Mouse (Mus musculus): ENCODE measurements around the gene Gtdc1. TPM values are rescaled to one million over a fixed set of nuclear protein-coding genes. Genes with fewer than 3 reads are reported as not detected.

Gene Gtdc1
- polyA plus RNA-seq, 1 experiment from 2014 or later = 20.6 TPM

DNA sequence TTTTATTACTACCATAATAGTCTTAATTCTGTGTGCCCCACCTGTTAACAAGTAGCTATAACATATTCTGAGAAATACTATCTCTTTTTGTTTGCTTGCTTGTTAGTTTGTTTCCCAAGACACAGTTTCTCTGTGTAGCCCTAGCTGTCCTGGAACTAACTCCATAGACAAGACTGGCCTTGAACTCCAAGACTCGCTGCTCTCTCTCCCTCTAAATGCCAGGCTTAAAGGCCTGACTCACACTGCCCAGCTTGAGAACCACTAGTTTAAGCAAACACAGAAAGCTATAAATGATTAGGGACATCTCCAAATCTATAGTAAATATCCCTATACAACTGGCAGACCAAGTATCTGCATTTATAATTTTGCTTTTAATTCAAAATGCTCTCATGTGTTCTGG, 8.1 kb downstream of the Gtdc1 start:
- no peak overlapping the region for H3K4me3 ChIP-seq (ENCODE audit: low read depth, low read length)
- H3K9ac ChIP-seq (ENCODE audit: low read length) = no peak overlapping the region
- no peaks in the 10 kb centered on the region for H3K4me1 ChIP-seq (ENCODE audit: control insufficient read depth, insufficient read depth, low read length)
- whole genome bisulfite sequencing = 83% methylated on average over 1 of the region's 1 CpGs
- DNase-seq (ENCODE audit: low spot score) (no peak), ATAC-seq (no peak)
- H3K36me3 ChIP-seq (ENCODE audit: control insufficient read depth, insufficient read depth, low read length) = no peaks in the 10 kb centered on the region
- no peak overlapping the region for H3K4me2 ChIP-seq (ENCODE audit: low read length)
- H3K27ac ChIP-seq (ENCODE audit: low read depth, low read length) = no peak overlapping the region
- no peaks in the 10 kb centered on the region for H3K27me3 ChIP-seq (replicated peaks; ENCODE audit: control insufficient read depth, insufficient read depth, low read length)
- no peaks in the 10 kb centered on the region for H3K9me3 ChIP-seq (replicated peaks; ENCODE audit: control insufficient read depth, low read length)

DNA sequence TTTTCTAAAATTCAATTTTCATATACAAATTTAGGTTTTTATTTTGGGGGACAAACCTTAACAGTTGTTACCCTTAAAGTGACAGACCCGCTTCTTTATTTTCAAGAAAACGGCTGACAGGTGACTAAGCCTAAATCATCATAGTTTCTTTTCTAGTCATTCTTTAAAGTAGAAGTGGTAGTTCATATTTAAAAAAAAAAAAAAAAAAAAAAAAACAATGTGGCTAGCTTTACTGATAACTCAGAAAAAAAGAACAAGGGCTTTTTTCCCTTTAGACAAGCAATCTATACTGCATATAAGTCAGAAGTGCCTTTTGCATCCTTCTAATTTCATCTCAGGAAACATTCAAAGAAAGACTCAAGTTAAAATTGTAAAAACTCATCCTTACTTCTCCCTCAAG, 8.7 kb downstream of the Gtdc1 start:
- Histone ChIP-seq H3K27me3 (replicated peaks; ENCODE audit: control insufficient read depth, insufficient read depth, low read length) (no peaks in the 10 kb centered on the region), H3K36me3 (ENCODE audit: control insufficient read depth, insufficient read depth, low read length) (no peaks in the 10 kb centered on the region), H3K9me3 (replicated peaks; ENCODE audit: control insufficient read depth, low read length) (no peaks in the 10 kb centered on the region), H3K9ac (ENCODE audit: low read length) (no peak overlapping the region), H3K4me1 (ENCODE audit: control insufficient read depth, insufficient read depth, low read length) (no peaks in the 10 kb centered on the region), H3K27ac (ENCODE audit: low read depth, low read length) (no peak overlapping the region), H3K4me2 (ENCODE audit: low read length) (no peak overlapping the region), H3K4me3 (ENCODE audit: low read depth, low read length) (no peak overlapping the region)
- no peak for ATAC-seq
- 94% methylated on average over 2 of the region's 2 CpGs for WGBS
- no peak for DNase-seq (ENCODE audit: low spot score)

DNA sequence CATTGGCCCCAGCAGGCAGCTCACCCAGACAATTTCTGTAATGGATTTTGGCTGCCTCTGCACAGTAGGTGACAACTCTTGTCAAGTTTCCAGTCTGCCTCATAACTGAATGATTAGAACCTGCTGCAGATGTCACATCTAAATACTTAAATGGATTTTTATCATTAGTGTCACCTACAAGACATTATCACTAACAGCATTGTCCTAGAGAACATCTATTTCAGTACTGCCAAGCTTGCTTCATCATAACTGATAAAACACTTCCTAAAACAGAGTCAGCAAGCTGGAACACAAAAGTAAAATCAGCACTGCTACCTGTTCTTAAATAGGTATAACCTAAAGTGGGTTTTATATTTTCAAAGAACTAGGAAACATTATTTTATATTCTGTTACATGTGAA, 11.2 kb downstream of the Gtdc1 start:
- no peak for DNase-seq (ENCODE audit: low spot score)
- H3K4me1 ChIP-seq (ENCODE audit: control insufficient read depth, insufficient read depth, low read length) = no peaks in the 10 kb centered on the region
- H3K36me3 ChIP-seq (ENCODE audit: control insufficient read depth, insufficient read depth, low read length) = no peaks in the 10 kb centered on the region
- H3K4me2 ChIP-seq (ENCODE audit: low read length) = no peak overlapping the region
- no peaks in the 10 kb centered on the region for H3K27me3 ChIP-seq (replicated peaks; ENCODE audit: control insufficient read depth, insufficient read depth, low read length)
- H3K27ac ChIP-seq (ENCODE audit: low read depth, low read length) = no peak overlapping the region
- no peaks in the 10 kb centered on the region for H3K9me3 ChIP-seq (replicated peaks; ENCODE audit: control insufficient read depth, low read length)
- ATAC-seq = no peak
- no peak overlapping the region for H3K9ac ChIP-seq (ENCODE audit: low read length)
- H3K4me3 ChIP-seq (ENCODE audit: low read depth, low read length) = no peak overlapping the region

DNA sequence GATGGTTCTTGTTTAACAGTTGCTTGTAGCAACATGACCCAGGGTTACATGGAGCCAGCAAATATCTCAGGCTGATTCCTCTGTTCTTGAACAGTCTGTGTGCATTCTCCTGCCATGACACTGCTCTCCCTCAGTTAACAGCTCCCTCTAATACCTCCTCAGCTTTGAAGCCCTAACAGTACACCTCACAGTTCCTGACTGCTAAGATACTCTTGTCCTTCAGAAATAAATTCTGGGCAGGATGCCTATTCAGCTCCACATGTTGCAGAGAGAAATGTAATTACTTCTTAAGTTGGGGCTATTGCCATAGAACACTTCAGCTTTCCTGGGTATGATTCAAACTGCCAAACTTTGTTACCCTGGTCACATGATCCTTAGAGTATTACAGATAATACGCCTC, 29.7 kb downstream of the Gtdc1 start:
- no peak overlapping the region for H3K4me3 ChIP-seq (ENCODE audit: low read depth, low read length)
- no peak overlapping the region for H3K27ac ChIP-seq (ENCODE audit: low read depth, low read length)
- no peak overlapping the region for H3K9ac ChIP-seq (ENCODE audit: low read length)
- no peaks in the 10 kb centered on the region for H3K4me1 ChIP-seq (ENCODE audit: control insufficient read depth, insufficient read depth, low read length)
- no peak for ATAC-seq
- DNase-seq (ENCODE audit: low spot score) = no peak
- H3K4me2 ChIP-seq (ENCODE audit: low read length) = no peak overlapping the region
- no peaks in the 10 kb centered on the region for H3K9me3 ChIP-seq (replicated peaks; ENCODE audit: control insufficient read depth, low read length)
- 93% methylated on average over 1 of the region's 1 CpGs for WGBS
- H3K27me3 ChIP-seq (replicated peaks; ENCODE audit: control insufficient read depth, insufficient read depth, low read length) = no peaks in the 10 kb centered on the region
- H3K36me3 ChIP-seq (ENCODE audit: control insufficient read depth, insufficient read depth, low read length) = no peaks in the 10 kb centered on the region

DNA sequence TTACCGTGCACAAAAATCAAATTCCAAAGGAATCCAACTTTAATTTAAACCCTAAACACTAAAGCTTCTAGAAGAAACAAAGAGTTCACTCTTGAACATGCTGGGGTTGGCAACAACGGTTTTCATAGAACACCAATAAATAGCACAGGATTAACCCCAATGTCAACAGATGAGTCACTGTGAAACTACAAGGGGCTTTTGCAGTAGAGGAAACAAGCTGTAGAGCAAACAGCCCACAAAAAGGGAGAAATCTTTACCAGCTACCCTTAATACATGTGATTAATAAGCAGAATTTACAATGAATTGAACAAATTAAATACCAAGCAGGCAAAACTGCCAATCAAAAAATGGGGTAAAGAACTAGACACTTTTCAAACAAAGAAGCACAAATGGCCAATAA, 53.7 kb downstream of the Gtdc1 start:
- no peaks in the 10 kb centered on the region for H3K9me3 ChIP-seq (replicated peaks; ENCODE audit: control insufficient read depth, low read length)
- WGBS = 38% methylated on average over 2 of the region's 2 CpGs
- no peaks in the 10 kb centered on the region for H3K27me3 ChIP-seq (replicated peaks; ENCODE audit: control insufficient read depth, insufficient read depth, low read length)
- H3K27ac ChIP-seq (ENCODE audit: low read depth, low read length) = no peak overlapping the region
- no peak overlapping the region for H3K9ac ChIP-seq (ENCODE audit: low read length)
- H3K4me3 ChIP-seq (ENCODE audit: low read depth, low read length) = no peak overlapping the region
- DNase-seq (ENCODE audit: low spot score) (no peak), ATAC-seq (no peak)
- no peak overlapping the region for H3K4me2 ChIP-seq (ENCODE audit: low read length)
- no peaks in the 10 kb centered on the region for H3K4me1 ChIP-seq (ENCODE audit: control insufficient read depth, insufficient read depth, low read length)
- no peaks in the 10 kb centered on the region for H3K36me3 ChIP-seq (ENCODE audit: control insufficient read depth, insufficient read depth, low read length)

DNA sequence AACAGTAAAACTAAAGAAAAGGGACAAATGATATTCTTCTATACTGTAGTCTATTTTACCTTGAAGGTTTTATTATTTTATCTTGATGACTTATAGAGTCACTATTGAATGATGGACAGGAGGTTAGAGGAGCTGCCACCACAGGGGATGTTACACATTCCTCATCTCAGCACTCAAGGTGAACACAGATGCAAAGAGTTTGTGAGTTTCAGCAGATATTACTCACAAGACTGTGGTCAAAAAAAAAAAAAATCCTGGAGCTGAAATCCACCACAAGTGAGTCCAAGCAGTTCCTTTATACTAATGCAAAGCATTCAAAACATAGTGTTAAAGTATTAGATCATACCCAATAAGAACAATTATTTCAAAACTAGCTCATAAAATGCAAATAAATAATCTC, 62.7 kb downstream of the Gtdc1 start:
- Histone ChIP-seq H3K4me1 (ENCODE audit: control insufficient read depth, insufficient read depth, low read length) (no peaks in the 10 kb centered on the region), H3K9me3 (replicated peaks; ENCODE audit: control insufficient read depth, low read length) (no peaks in the 10 kb centered on the region), H3K27me3 (replicated peaks; ENCODE audit: control insufficient read depth, insufficient read depth, low read length) (no peaks in the 10 kb centered on the region), H3K4me2 (ENCODE audit: low read length) (no peak overlapping the region), H3K36me3 (ENCODE audit: control insufficient read depth, insufficient read depth, low read length) (no peaks in the 10 kb centered on the region), H3K9ac (ENCODE audit: low read length) (no peak overlapping the region), H3K27ac (ENCODE audit: low read depth, low read length) (no peak overlapping the region), H3K4me3 (ENCODE audit: low read depth, low read length) (no peak overlapping the region)
- DNase-seq (ENCODE audit: low spot score) = no peak
- no peak for ATAC-seq

DNA sequence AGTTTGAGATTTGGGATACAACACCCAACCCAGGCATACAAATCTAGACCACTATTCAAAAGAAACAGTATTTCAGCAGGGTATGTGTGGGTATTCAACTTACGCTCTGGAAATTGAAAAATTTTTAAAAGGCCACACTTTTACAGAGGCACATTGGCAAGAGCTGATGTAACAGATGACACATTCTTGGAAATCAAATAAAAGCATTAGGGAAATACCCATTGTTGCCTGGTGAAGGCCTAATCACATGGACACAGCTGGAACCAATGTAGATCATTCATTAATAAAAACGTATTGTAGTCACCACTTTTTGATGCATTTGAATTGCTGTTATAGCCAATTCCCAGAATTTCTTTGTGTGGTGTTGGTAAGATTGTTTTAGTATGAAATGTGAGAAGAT, 73.0 kb downstream of the Gtdc1 start:
- ATAC-seq (no peak), DNase-seq (ENCODE audit: low spot score) (no peak)
- Histone ChIP-seq H3K27ac (ENCODE audit: low read depth, low read length) (no peak overlapping the region), H3K36me3 (ENCODE audit: control insufficient read depth, insufficient read depth, low read length) (no peaks in the 10 kb centered on the region), H3K4me2 (ENCODE audit: low read length) (no peak overlapping the region), H3K27me3 (replicated peaks; ENCODE audit: control insufficient read depth, insufficient read depth, low read length) (no peaks in the 10 kb centered on the region), H3K9ac (ENCODE audit: low read length) (no peak overlapping the region), H3K4me1 (ENCODE audit: control insufficient read depth, insufficient read depth, low read length) (peaks cover 5% of the 10 kb centered on the region; the same call in 1 of the 2 replicates), H3K4me3 (ENCODE audit: low read depth, low read length) (no peak overlapping the region), H3K9me3 (replicated peaks; ENCODE audit: control insufficient read depth, low read length) (peaks cover 3% of the 10 kb centered on the region; the same call in 1 of the 2 replicates)
- 54% methylated on average over 2 of the region's 2 CpGs for WGBS

DNA sequence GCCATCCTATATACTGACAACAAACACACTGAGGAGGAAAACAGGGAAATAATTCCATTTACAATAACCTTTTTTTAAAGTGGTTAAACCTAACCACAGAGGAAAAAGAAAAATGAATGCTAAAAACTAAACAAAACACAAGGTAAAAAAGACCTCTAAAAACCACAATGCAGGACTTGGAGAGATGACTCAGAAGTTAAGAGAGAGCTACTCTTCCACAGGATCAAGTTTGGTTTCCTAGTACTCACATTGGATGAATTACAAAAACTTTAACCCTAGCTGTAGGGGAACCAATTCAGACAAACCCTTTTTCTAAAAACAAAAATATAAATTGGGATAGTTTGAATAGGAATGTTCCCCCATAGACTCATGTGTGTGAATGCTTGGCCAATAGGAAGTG, 77.8 kb downstream of the Gtdc1 start:
- H3K9ac ChIP-seq (ENCODE audit: low read length) = no peak overlapping the region
- no peaks in the 10 kb centered on the region for H3K27me3 ChIP-seq (replicated peaks; ENCODE audit: control insufficient read depth, insufficient read depth, low read length)
- ATAC-seq (no peak), DNase-seq (ENCODE audit: low spot score) (no peak)
- H3K36me3 ChIP-seq (ENCODE audit: control insufficient read depth, insufficient read depth, low read length) = no peaks in the 10 kb centered on the region
- no peak overlapping the region for H3K27ac ChIP-seq (ENCODE audit: low read depth, low read length)
- H3K4me2 ChIP-seq (ENCODE audit: low read length) = no peak overlapping the region
- H3K4me3 ChIP-seq (ENCODE audit: low read depth, low read length) = no peak overlapping the region
- peaks cover 3% of the 10 kb centered on the region; the same call in 1 of the 2 replicates for H3K9me3 ChIP-seq (replicated peaks; ENCODE audit: control insufficient read depth, low read length)
- peaks cover 5% of the 10 kb centered on the region; the same call in 1 of the 2 replicates for H3K4me1 ChIP-seq (ENCODE audit: control insufficient read depth, insufficient read depth, low read length)

DNA sequence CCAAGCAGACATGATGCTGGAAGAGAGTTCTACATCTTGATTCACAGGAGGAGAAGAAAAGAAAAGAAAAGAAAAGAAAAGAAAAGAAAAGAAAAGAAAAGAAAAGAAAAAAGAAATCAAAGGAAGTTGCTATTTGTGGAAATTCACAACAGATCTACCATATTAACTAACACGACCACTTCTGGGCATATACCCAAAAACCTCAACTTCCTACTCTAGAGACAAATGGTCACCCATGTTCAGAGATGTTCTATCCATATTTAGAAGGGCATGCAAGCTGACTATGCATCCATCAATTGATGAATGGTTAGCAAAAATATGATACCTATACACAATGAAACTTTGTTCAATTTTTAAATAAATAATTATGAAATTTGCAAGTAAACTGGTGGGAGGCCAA, 79.3 kb downstream of the Gtdc1 start:
- ATAC-seq (no peak), DNase-seq (ENCODE audit: low spot score) (no peak)
- Histone ChIP-seq H3K4me1 (ENCODE audit: control insufficient read depth, insufficient read depth, low read length) (no peaks in the 10 kb centered on the region), H3K27me3 (replicated peaks; ENCODE audit: control insufficient read depth, insufficient read depth, low read length) (no peaks in the 10 kb centered on the region), H3K4me2 (ENCODE audit: low read length) (no peak overlapping the region), H3K4me3 (ENCODE audit: low read depth, low read length) (no peak overlapping the region), H3K9ac (ENCODE audit: low read length) (no peak overlapping the region), H3K9me3 (replicated peaks; ENCODE audit: control insufficient read depth, low read length) (peaks cover 3% of the 10 kb centered on the region; the same call in 1 of the 2 replicates), H3K36me3 (ENCODE audit: control insufficient read depth, insufficient read depth, low read length) (no peaks in the 10 kb centered on the region), H3K27ac (ENCODE audit: low read depth, low read length) (no peak overlapping the region)
- WGBS = 71% methylated on average over 1 of the region's 1 CpGs

DNA sequence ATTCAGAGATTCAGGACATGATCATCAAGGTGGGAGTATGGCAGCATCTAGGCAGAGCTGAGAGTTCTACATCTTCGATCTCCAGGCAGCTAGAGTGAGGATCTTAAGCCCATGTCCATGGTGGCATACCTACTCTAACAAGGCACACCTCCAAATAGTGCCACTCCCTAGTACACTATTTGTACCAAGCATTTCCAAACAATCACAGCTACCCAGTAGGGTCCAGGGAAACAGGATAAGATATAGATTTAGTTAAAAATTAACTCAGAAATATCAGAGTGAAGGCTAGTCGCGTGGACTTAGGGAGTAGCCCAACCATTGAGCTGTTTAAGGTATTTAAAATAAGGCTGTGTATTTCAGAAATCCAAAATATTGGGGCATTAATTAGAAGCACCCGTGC, 82.0 kb downstream of the Gtdc1 start:
- Histone ChIP-seq H3K9ac (ENCODE audit: low read length) (no peak overlapping the region), H3K9me3 (replicated peaks; ENCODE audit: control insufficient read depth, low read length) (no peaks in the 10 kb centered on the region), H3K36me3 (ENCODE audit: control insufficient read depth, insufficient read depth, low read length) (no peaks in the 10 kb centered on the region), H3K4me3 (ENCODE audit: low read depth, low read length) (no peak overlapping the region), H3K4me2 (ENCODE audit: low read length) (no peak overlapping the region), H3K4me1 (ENCODE audit: control insufficient read depth, insufficient read depth, low read length) (no peaks in the 10 kb centered on the region), H3K27ac (ENCODE audit: low read depth, low read length) (no peak overlapping the region), H3K27me3 (replicated peaks; ENCODE audit: control insufficient read depth, insufficient read depth, low read length) (no peaks in the 10 kb centered on the region)
- no peak for ATAC-seq
- DNase-seq (ENCODE audit: low spot score) = no peak
- 94% methylated on average over 4 of the region's 4 CpGs for WGBS
